Mouse (Mus musculus) lung, adult 2 months (tissue): ENCODE data around the gene Gm20388. TPM values are rescaled to one million over a fixed set of nuclear protein-coding genes. Genes with fewer than 3 reads are reported as not detected.

Source experiments
- DNase-seq: peaks from one replicate; pipeline ENCODE4 v3.0.0; 2022
- H3K4me1 ChIP-seq: fragments of 200-500 bp; 2 replicates; pipeline ENCODE4 v1.6.1; 2011; ENCODE audit warnings: low read length; ENCODE audit not compliant: control insufficient read depth, insufficient read depth
- H3K4me3 ChIP-seq: fragments of 200-500 bp; replicated peaks from 2 replicates; pipeline ENCODE3; 2011; ENCODE audit warnings: low read depth, mild to moderate bottlenecking, control low read depth, low read length; ENCODE audit errors: extremely low read depth
- CTCF ChIP-seq: fragments of 200-500 bp; IDR thresholded peaks from 2 replicates; pipeline ENCODE4 v1.5.1; 2011; ENCODE audit warnings: mild to moderate bottlenecking, low read length, control low read depth; ENCODE audit not compliant: insufficient read depth
- POLR2A ChIP-seq: fragments of 200-500 bp; IDR thresholded peaks from 2 replicates; pipeline ENCODE4 v1.6.1; 2011; ENCODE audit warnings: low read depth, mild to moderate bottlenecking, control low read depth, low read length, borderline replicate concordance; ENCODE audit errors: extremely low read depth
- WGBS: fragments of 180-500 bp; shearing (Covaris S2); methylation state at CpG from one replicate; pipeline ENCODE4 v1.1.7; 2018; 5-methylcytosine and 5-hydroxymethylcytosine counted together
- polyA plus RNA-seq: library from polyadenylated mRNA; depleted of rRNA; stranded (reverse); fragments of >200 nt; gene quantifications from 2 replicates; pipeline ENCODE4 v1.2.3, GENCODE M21; 2012

The Gm20388 gene
- polyA plus RNA-seq, 1 experiment = 67.8 TPM

GRCm38 (mm10) chr8:120302941-120303675 is 392.5 kb downstream of the Gm20388 start:
- DNase-seq = no peak
- Histone ChIP-seq H3K4me1 (peaks cover 7% of the 10 kb centered on the region; the same call in 1 of the 2 replicates), H3K4me3 (no peak overlapping the region)
- no peak for TF ChIP-seq POLR2A
- no peak for TF ChIP-seq CTCF
- 81% methylated on average over 11 of the region's 11 CpGs for WGBS

- 77% methylated on average over 9 of the region's 9 CpGs for WGBS
- DNase-seq = no peak
- TF ChIP-seq CTCF (no peak), POLR2A (no peak)
- Histone ChIP-seq H3K4me3 (no peak overlapping the region), H3K4me1 (peaks cover 7% of the 10 kb centered on the region; the same call in 1 of the 2 replicates)
These were observed 393.5 kb downstream of the Gm20388 start for GRCm38 (mm10) chr8:120304097-120304496.

GRCm38 (mm10) chr8:120305800-120306385 is 395.3 kb downstream of the Gm20388 start:
- Histone ChIP-seq H3K4me3 (no peak overlapping the region), H3K4me1 (no peaks in the 10 kb centered on the region; the same call in 1 of the 2 replicates)

GRCm38 (mm10) chr8:120307103-120307502 is 396.5 kb downstream of the Gm20388 start:
- 34% methylated on average over 16 of the region's 16 CpGs for WGBS
- DNase-seq = no peak
- no peak overlapping the region for H3K4me3 ChIP-seq
- no peak for TF ChIP-seq CTCF
- H3K4me1 ChIP-seq = no peaks in the 10 kb centered on the region

More at GRCm38 (mm10) chr8:120305800-120306385, 395.3 kb downstream of the Gm20388 start:
- no peak for DNase-seq
- WGBS = 89% methylated on average over 10 of the region's 10 CpGs
- TF ChIP-seq CTCF (no peak), POLR2A (no peak)

- Histone ChIP-seq H3K4me3 (no peak overlapping the region), H3K4me1 (no peaks in the 10 kb centered on the region; the same call in 1 of the 2 replicates)
- WGBS = 55% methylated on average over 11 of the region's 11 CpGs
- TF ChIP-seq POLR2A = no peak
- no peak for TF ChIP-seq CTCF
- no peak for DNase-seq
These were observed 396.9 kb downstream of the Gm20388 start for GRCm38 (mm10) chr8:120307528-120307927.

GRCm38 (mm10) chr8:120308131-120308530 is 397.5 kb downstream of the Gm20388 start:
- 60% methylated on average over 8 of the region's 8 CpGs for WGBS
- DNase-seq = no peak

GRCm38 (mm10) chr8:120308553-120308952 is 397.9 kb downstream of the Gm20388 start:
- H3K4me3 ChIP-seq = no peak overlapping the region
- DNase-seq = no peak
- no peaks in the 10 kb centered on the region; the same call in 1 of the 2 replicates for H3K4me1 ChIP-seq
- TF ChIP-seq POLR2A (no peak), CTCF (no peak)
- 50% methylated on average over 9 of the region's 9 CpGs for WGBS

More at GRCm38 (mm10) chr8:120308131-120308530, 397.5 kb downstream of the Gm20388 start:
- Histone ChIP-seq H3K4me3 (no peak overlapping the region), H3K4me1 (no peaks in the 10 kb centered on the region; the same call in 1 of the 2 replicates)
- TF ChIP-seq CTCF = no peak
- no peak for TF ChIP-seq POLR2A

GRCm38 (mm10) chr8:120309326-120309725 is 398.7 kb downstream of the Gm20388 start:
- Histone ChIP-seq H3K4me3 (no peak overlapping the region), H3K4me1 (no peaks in the 10 kb centered on the region; the same call in 1 of the 2 replicates)
- DNase-seq = no peak
- TF ChIP-seq POLR2A = no peak
- no peak for TF ChIP-seq CTCF
- 77% methylated on average over 18 of the region's 18 CpGs for WGBS

- Histone ChIP-seq H3K4me1 (no peaks in the 10 kb centered on the region; the same call in 1 of the 2 replicates), H3K4me3 (no peak overlapping the region)
- no peak for TF ChIP-seq POLR2A
- no peak for TF ChIP-seq CTCF
- 67% methylated on average over 5 of the region's 5 CpGs for WGBS
- no peak for DNase-seq
These were observed 399.4 kb downstream of the Gm20388 start for GRCm38 (mm10) chr8:120310063-120310462.
